Mouse (Mus musculus): ENCODE measurements around the gene Rptor. TPM values are rescaled to one million over a fixed set of nuclear protein-coding genes. Genes with fewer than 3 reads are reported as not detected.

Gene Rptor
- polyA plus RNA-seq, 1 experiment from 2014 or later: 13.2 TPM

GRCm38 (mm10) chr11:119733657-119733990 is 130.9 kb downstream of the Rptor start:
- 90% methylated on average over 7 of the region's 7 CpGs for whole genome bisulfite sequencing
- Histone ChIP-seq H3K9me3 (ENCODE audit: control insufficient read depth, low read length) (no peaks in the 10 kb centered on the region), H3K4me3 (ENCODE audit: low read depth, low read length) (no peak overlapping the region), H3K27ac (ENCODE audit: low read depth, low read length) (no peak overlapping the region), H3K4me1 (replicated peaks; ENCODE audit: control insufficient read depth, insufficient read depth, low read length) (peaks cover 15% of the 10 kb centered on the region), H3K9ac (ENCODE audit: low read depth, low read length) (no peak overlapping the region), H3K27me3 (replicated peaks; ENCODE audit: control insufficient read depth, insufficient read depth, low read length) (no peaks in the 10 kb centered on the region), H3K36me3 (ENCODE audit: control insufficient read depth, insufficient read depth, low read length) (no peaks in the 10 kb centered on the region), H3K4me2 (no peak overlapping the region)
- ATAC-seq (replicated peaks; ENCODE audit: low FRiP score) (no peak), DNase-seq (ENCODE audit: low spot score) (no peak)

GRCm38 (mm10) chr11:119735152-119735551 is 132.4 kb downstream of the Rptor start:
- H3K27me3 ChIP-seq (replicated peaks; ENCODE audit: control insufficient read depth, insufficient read depth, low read length): no peaks in the 10 kb centered on the region
- H3K36me3 ChIP-seq (ENCODE audit: control insufficient read depth, insufficient read depth, low read length): no peaks in the 10 kb centered on the region
- no peaks in the 10 kb centered on the region for H3K9me3 ChIP-seq (ENCODE audit: control insufficient read depth, low read length)
- peaks cover 15% of the 10 kb centered on the region for H3K4me1 ChIP-seq (replicated peaks; ENCODE audit: control insufficient read depth, insufficient read depth, low read length)
- no peak overlapping the region for H3K4me2 ChIP-seq
- ATAC-seq (replicated peaks; ENCODE audit: low FRiP score): no peak
- no peak overlapping the region for H3K9ac ChIP-seq (ENCODE audit: low read depth, low read length)
- no peak overlapping the region for H3K27ac ChIP-seq (ENCODE audit: low read depth, low read length)
- 90% methylated on average over 2 of the region's 2 CpGs for WGBS
- DNase-seq (ENCODE audit: low spot score): no peak
- no peak overlapping the region for H3K4me3 ChIP-seq (ENCODE audit: low read depth, low read length)

GRCm38 (mm10) chr11:119738990-119739846 is 136.5 kb downstream of the Rptor start:
- H3K4me3 ChIP-seq (ENCODE audit: low read depth, low read length): no peak overlapping the region
- no peak for DNase-seq (ENCODE audit: low spot score)
- no peaks in the 10 kb centered on the region for H3K9me3 ChIP-seq (ENCODE audit: control insufficient read depth, low read length)
- no peak overlapping the region for H3K27ac ChIP-seq (ENCODE audit: low read depth, low read length)
- H3K4me1 ChIP-seq (replicated peaks; ENCODE audit: control insufficient read depth, insufficient read depth, low read length): no peaks in the 10 kb centered on the region; the same call in 1 of the 2 replicates
- H3K4me2 ChIP-seq: no peak overlapping the region
- H3K9ac ChIP-seq (ENCODE audit: low read depth, low read length): no peak overlapping the region
- no peaks in the 10 kb centered on the region for H3K36me3 ChIP-seq (ENCODE audit: control insufficient read depth, insufficient read depth, low read length)
- 79% methylated on average over 7 of the region's 7 CpGs for WGBS
- no peaks in the 10 kb centered on the region for H3K27me3 ChIP-seq (replicated peaks; ENCODE audit: control insufficient read depth, insufficient read depth, low read length)
- no peak for ATAC-seq (replicated peaks; ENCODE audit: low FRiP score)

- DNase-seq (ENCODE audit: low spot score) (no peak), ATAC-seq (replicated peaks; ENCODE audit: low FRiP score) (no peak)
- Histone ChIP-seq H3K9me3 (ENCODE audit: control insufficient read depth, low read length) (no peaks in the 10 kb centered on the region), H3K4me1 (replicated peaks; ENCODE audit: control insufficient read depth, insufficient read depth, low read length) (no peaks in the 10 kb centered on the region; the same call in 1 of the 2 replicates), H3K27ac (ENCODE audit: low read depth, low read length) (no peak overlapping the region), H3K4me2 (no peak overlapping the region), H3K4me3 (ENCODE audit: low read depth, low read length) (no peak overlapping the region), H3K27me3 (replicated peaks; ENCODE audit: control insufficient read depth, insufficient read depth, low read length) (no peaks in the 10 kb centered on the region), H3K9ac (ENCODE audit: low read depth, low read length) (no peak overlapping the region), H3K36me3 (ENCODE audit: control insufficient read depth, insufficient read depth, low read length) (no peaks in the 10 kb centered on the region)
- WGBS: 81% methylated on average over 1 of the region's 1 CpGs
Measured at GRCm38 (mm10) chr11:119741401-119741800, 138.7 kb downstream of the Rptor start.

GRCm38 (mm10) chr11:119744436-119744835 is 141.7 kb downstream of the Rptor start:
- Histone ChIP-seq H3K27me3 (replicated peaks; ENCODE audit: control insufficient read depth, insufficient read depth, low read length) (no peaks in the 10 kb centered on the region), H3K4me1 (replicated peaks; ENCODE audit: control insufficient read depth, insufficient read depth, low read length) (no peaks in the 10 kb centered on the region), H3K27ac (ENCODE audit: low read depth, low read length) (no peak overlapping the region), H3K4me3 (ENCODE audit: low read depth, low read length) (no peak overlapping the region), H3K9me3 (ENCODE audit: control insufficient read depth, low read length) (no peaks in the 10 kb centered on the region), H3K9ac (ENCODE audit: low read depth, low read length) (no peak overlapping the region), H3K36me3 (ENCODE audit: control insufficient read depth, insufficient read depth, low read length) (no peaks in the 10 kb centered on the region), H3K4me2 (no peak overlapping the region)
- ATAC-seq (replicated peaks; ENCODE audit: low FRiP score) (no peak), DNase-seq (ENCODE audit: low spot score) (no peak)
- WGBS: 86% methylated on average over 4 of the region's 4 CpGs

GRCm38 (mm10) chr11:119745333-119745732 is 142.6 kb downstream of the Rptor start:
- ATAC-seq (replicated peaks; ENCODE audit: low FRiP score): no peak
- Histone ChIP-seq H3K36me3 (ENCODE audit: control insufficient read depth, insufficient read depth, low read length) (no peaks in the 10 kb centered on the region), H3K9me3 (ENCODE audit: control insufficient read depth, low read length) (no peaks in the 10 kb centered on the region), H3K27ac (ENCODE audit: low read depth, low read length) (no peak overlapping the region), H3K27me3 (replicated peaks; ENCODE audit: control insufficient read depth, insufficient read depth, low read length) (no peaks in the 10 kb centered on the region), H3K4me1 (replicated peaks; ENCODE audit: control insufficient read depth, insufficient read depth, low read length) (no peaks in the 10 kb centered on the region), H3K4me3 (ENCODE audit: low read depth, low read length) (no peak overlapping the region), H3K9ac (ENCODE audit: low read depth, low read length) (no peak overlapping the region), H3K4me2 (no peak overlapping the region)
- no peak for DNase-seq (ENCODE audit: low spot score)
- WGBS: 87% methylated on average over 7 of the region's 7 CpGs

GRCm38 (mm10) chr11:119754459-119754858 is 151.8 kb downstream of the Rptor start:
- Histone ChIP-seq H3K4me2 (no peak overlapping the region), H3K4me1 (replicated peaks; ENCODE audit: control insufficient read depth, insufficient read depth, low read length) (no peaks in the 10 kb centered on the region), H3K9me3 (ENCODE audit: control insufficient read depth, low read length) (no peaks in the 10 kb centered on the region), H3K36me3 (ENCODE audit: control insufficient read depth, insufficient read depth, low read length) (peaks cover 3% of the 10 kb centered on the region), H3K4me3 (ENCODE audit: low read depth, low read length) (no peak overlapping the region), H3K27ac (ENCODE audit: low read depth, low read length) (no peak overlapping the region), H3K9ac (ENCODE audit: low read depth, low read length) (no peak overlapping the region), H3K27me3 (replicated peaks; ENCODE audit: control insufficient read depth, insufficient read depth, low read length) (no peaks in the 10 kb centered on the region)
- DNase-seq (ENCODE audit: low spot score): no peak
- WGBS: 82% methylated on average over 6 of the region's 6 CpGs
- no peak for ATAC-seq (replicated peaks; ENCODE audit: low FRiP score)

GRCm38 (mm10) chr11:119758214-119758613 is 155.5 kb downstream of the Rptor start:
- Histone ChIP-seq H3K9ac (ENCODE audit: low read depth, low read length) (no peak overlapping the region), H3K27ac (ENCODE audit: low read depth, low read length) (no peak overlapping the region), H3K36me3 (ENCODE audit: control insufficient read depth, insufficient read depth, low read length) (peaks cover 3% of the 10 kb centered on the region), H3K4me3 (ENCODE audit: low read depth, low read length) (no peak overlapping the region), H3K4me2 (no peak overlapping the region), H3K27me3 (replicated peaks; ENCODE audit: control insufficient read depth, insufficient read depth, low read length) (no peaks in the 10 kb centered on the region), H3K4me1 (replicated peaks; ENCODE audit: control insufficient read depth, insufficient read depth, low read length) (no peaks in the 10 kb centered on the region), H3K9me3 (ENCODE audit: control insufficient read depth, low read length) (no peaks in the 10 kb centered on the region)
- ATAC-seq (replicated peaks; ENCODE audit: low FRiP score): no peak
- no peak for DNase-seq (ENCODE audit: low spot score)
- WGBS: 94% methylated on average over 5 of the region's 5 CpGs

- H3K9ac ChIP-seq (ENCODE audit: low read depth, low read length): no peak overlapping the region
- H3K27ac ChIP-seq (ENCODE audit: low read depth, low read length): no peak overlapping the region
- no peaks in the 10 kb centered on the region for H3K4me1 ChIP-seq (replicated peaks; ENCODE audit: control insufficient read depth, insufficient read depth, low read length)
- ATAC-seq (replicated peaks; ENCODE audit: low FRiP score): no peak
- DNase-seq (ENCODE audit: low spot score): no peak
- peaks cover 3% of the 10 kb centered on the region for H3K36me3 ChIP-seq (ENCODE audit: control insufficient read depth, insufficient read depth, low read length)
- H3K9me3 ChIP-seq (ENCODE audit: control insufficient read depth, low read length): no peaks in the 10 kb centered on the region
- H3K4me3 ChIP-seq (ENCODE audit: low read depth, low read length): no peak overlapping the region
- H3K4me2 ChIP-seq: no peak overlapping the region
- 79% methylated on average over 7 of the region's 7 CpGs for WGBS
- no peaks in the 10 kb centered on the region for H3K27me3 ChIP-seq (replicated peaks; ENCODE audit: control insufficient read depth, insufficient read depth, low read length)
Measured at GRCm38 (mm10) chr11:119758705-119759327, 156.1 kb downstream of the Rptor start.

Measured in liver, embryonic 11.5 days (tissue).